Mouse (Mus musculus) liver, postnatal 0 days (tissue): ENCODE measurements at regions not wholly inside any gene's neighbourhood (a gene's known extent, or its start where the extent isn't known, plus 50 kb on each side); places are given as distances from the start of the nearest gene placed in this dataset.

Source experiments
- CTCF ChIP-seq: sonication (generic); IDR thresholded peaks from 2 replicates; pipeline ENCODE4 v1.5.1; 2016; ENCODE audit warnings: antibody characterized with exemption, low read depth
- EP300 ChIP-seq: IDR thresholded peaks from 2 replicates; pipeline ENCODE4 v1.6.1; 2016; ENCODE audit warnings: antibody characterized with exemption, low read depth, mild to moderate bottlenecking

DNA sequence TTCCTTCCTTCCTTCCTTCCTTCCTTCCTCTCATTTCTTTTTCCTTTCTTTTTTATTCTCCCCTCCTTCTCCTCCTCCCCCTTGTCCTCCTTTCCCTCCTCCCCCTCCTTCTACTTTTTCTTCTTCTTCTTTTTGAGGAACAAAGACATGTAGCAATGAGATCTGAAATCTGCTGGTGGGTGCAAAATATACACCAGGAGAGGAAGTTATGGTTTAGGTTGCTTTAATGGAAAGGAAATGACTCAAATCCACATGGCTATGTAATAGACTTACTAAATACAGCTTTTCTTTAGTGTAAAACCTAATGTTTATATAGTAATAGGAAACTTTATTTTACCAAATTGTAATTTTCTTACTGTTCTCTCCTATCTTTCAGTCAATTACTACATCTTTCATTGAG, 349.5 kb upstream of the Klf6 start:
- TF ChIP-seq CTCF (no peak), EP300 (0 out of 2 replicates have a peak, but pooled peaks have one; percentile 8)
